8 mouse cellular contexts compared by ENCODE assay signal in the genomic region with DNA sequence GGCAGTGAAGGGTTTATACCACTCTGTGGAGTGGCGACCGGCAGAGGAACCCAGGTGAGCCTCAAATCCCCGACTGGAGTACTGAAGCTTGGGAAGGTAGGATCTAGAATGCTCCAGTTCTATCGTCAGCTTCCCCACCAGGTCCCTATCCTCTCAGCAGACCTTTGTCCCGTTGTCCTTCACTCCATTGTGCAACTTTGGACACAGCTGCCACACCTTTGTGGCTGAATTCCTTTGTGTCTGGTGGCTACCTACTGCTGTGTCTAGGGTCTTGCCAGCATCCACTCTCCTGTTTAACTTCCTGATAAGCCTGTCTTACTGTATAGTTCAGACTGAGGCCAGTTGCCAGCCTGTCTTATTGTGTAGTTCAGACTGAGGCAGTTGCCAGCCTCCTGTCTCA. TPM values are rescaled to one million over a fixed set of nuclear protein-coding genes. Genes with fewer than 3 reads are reported as not detected.
DNase-seq lines count a peak whose midpoint lies in the region; ATAC-seq and TF ChIP-seq lines count a peak whose summit lies in the region.

No protein-coding gene starts in this region.

- H3K4me1 ChIP-seq in heart, embryonic 10.5 days: peaks cover 15% of the 10 kb centered on the region
- H3K4me1 ChIP-seq in E14TG2a.4 (replicated peaks; ENCODE audit: low read depth, low read length): peaks cover 45% of the 10 kb centered on the region
- peaks cover 13% of the 10 kb centered on the region for H3K4me1 ChIP-seq in forebrain, embryonic 16.5 days (replicated peaks; ENCODE audit: control insufficient read depth, insufficient read depth, low read length)
- peaks cover 22% of the 10 kb centered on the region for H3K4me1 ChIP-seq in liver, postnatal 0 days (ENCODE audit: insufficient read depth)

- WGBS in heart, embryonic 10.5 days: 49% methylated on average over 5 of the region's 5 CpGs
- 28% methylated on average over 5 of the region's 5 CpGs for WGBS in forebrain, embryonic 16.5 days
- WGBS in liver, postnatal 0 days (ENCODE audit: insufficient replicate concordance): 29% methylated on average over 5 of the region's 5 CpGs

- no peaks in the 10 kb centered on the region for H3K27me3 ChIP-seq in heart, embryonic 10.5 days (ENCODE audit: insufficient read depth, poor library complexity, severe bottlenecking)
- no peaks in the 10 kb centered on the region for H3K27me3 ChIP-seq in E14TG2a.4 (ENCODE audit: insufficient read depth, low read length)
- no peaks in the 10 kb centered on the region for H3K27me3 ChIP-seq in forebrain, embryonic 16.5 days (replicated peaks; ENCODE audit: control insufficient read depth, insufficient read depth, low read length)
- H3K27me3 ChIP-seq in liver, postnatal 0 days (ENCODE audit: insufficient read depth, low read length): no peaks in the 10 kb centered on the region

- DNase-seq in heart, embryonic 10.5 days (ENCODE audit: low spot score): no peak
- no peak for DNase-seq in heart, postnatal 10 days
- DNase-seq in liver, postnatal 0 days: no peak
- no peak for DNase-seq in frontal cortex, adult 2 months (ENCODE audit: extremely low spot score in 1 of 2, low spot score in 1 of 2)
- no peak for DNase-seq in cerebellum, adult 18-20 months
- DNase-seq in thymus, postnatal 14 days: no peak

- ATAC-seq in forebrain, embryonic 16.5 days: no peak
- ATAC-seq in liver, postnatal 0 days: no peak

- peaks cover 41% of the 10 kb centered on the region for H3K36me3 ChIP-seq in heart, embryonic 10.5 days
- peaks cover 50% of the 10 kb centered on the region for H3K36me3 ChIP-seq in E14TG2a.4 (ENCODE audit: insufficient read depth, low read length)
- peaks cover 5% of the 10 kb centered on the region for H3K36me3 ChIP-seq in forebrain, embryonic 16.5 days (ENCODE audit: control insufficient read depth, insufficient read depth)
- peaks cover 21% of the 10 kb centered on the region for H3K36me3 ChIP-seq in liver, postnatal 0 days (replicated peaks; ENCODE audit: insufficient read depth, low read length)

- TF ChIP-seq EP300 in liver, postnatal 0 days (IDR thresholded peaks at IDR 0.05; ENCODE audit: low read depth): no peak

- H3K4me3 ChIP-seq in heart, embryonic 10.5 days: peak overlapping the region; percentile 75
- H3K4me3 ChIP-seq in E14TG2a.4 (replicated peaks; ENCODE audit: low read length): peak overlapping the region; percentile 98
- H3K4me3 ChIP-seq in forebrain, embryonic 16.5 days (replicated peaks; ENCODE audit: low read length): peak overlapping the region; percentile 84
- peak overlapping the region; percentile 92 for H3K4me3 ChIP-seq in liver, postnatal 0 days (ENCODE audit: low read depth, low read length)

- intact Hi-C loops in heart, postnatal 10 days (cut with DNase I): loop anchor here (5.0 kb wide), 1 partner anchor 50 kb away; no protein-coding TSS in a partner anchor

- H3K9ac ChIP-seq in forebrain, embryonic 16.5 days (replicated peaks; ENCODE audit: low read depth, low read length): peak overlapping the region; percentile 78
- H3K9ac ChIP-seq in liver, postnatal 0 days (replicated peaks): peak overlapping the region; percentile 85

- H3K27ac ChIP-seq in heart, embryonic 10.5 days: 0 out of 2 replicates have a peak overlapping the region, but pooled peaks have one; percentile 94
- no peak overlapping the region for H3K27ac ChIP-seq in forebrain, embryonic 16.5 days (ENCODE audit: low read length)
- H3K27ac ChIP-seq in liver, postnatal 0 days (ENCODE audit: low read depth): peak overlapping the region; percentile 85

- peak overlapping the region; percentile 82 for H3K4me2 ChIP-seq in forebrain, embryonic 16.5 days (ENCODE audit: low read length)
- H3K4me2 ChIP-seq in liver, postnatal 0 days (ENCODE audit: low read depth, low read length): peak overlapping the region; percentile 98

- no peaks in the 10 kb centered on the region for H3K9me3 ChIP-seq in heart, embryonic 10.5 days
- no peaks in the 10 kb centered on the region for H3K9me3 ChIP-seq in E14TG2a.4 (ENCODE audit: low read length)
- H3K9me3 ChIP-seq in forebrain, embryonic 16.5 days (ENCODE audit: control insufficient read depth, low read length): no peaks in the 10 kb centered on the region
- no peaks in the 10 kb centered on the region for H3K9me3 ChIP-seq in liver, postnatal 0 days (ENCODE audit: low read length)

- no peak for TF ChIP-seq CTCF in E14TG2a.4 (conservative IDR thresholded peaks at IDR 0.05; ENCODE audit: low read length)
- no peak for TF ChIP-seq CTCF in liver, postnatal 0 days (IDR thresholded peaks at IDR 0.05; ENCODE audit: low read depth)

RNA-seq across cellular contexts. Expression of a gene that starts 1.3 kb away (rescaled TPM):
- 54.4 and 60.5 TPM in 2 replicates for polyA plus RNA-seq in heart, embryonic 10.5 days (2016; fragmentation: Nextera tagmentation; extraction: Ambion mirVana)
- total RNA-seq in heart, postnatal 10 days (2021): 10 to 100 TPM; 46.3 to 54.9 TPM
- polyA plus RNA-seq in forebrain, embryonic 16.5 days (2015; fragmentation: Nextera tagmentation; extraction: Ambion mirVana): 60.4 and 63.6 TPM in 2 replicates
- polyA plus RNA-seq in liver, postnatal 0 days (2015; fragmentation: Nextera tagmentation; extraction: Ambion mirVana): 25.0 and 25.7 TPM in 2 replicates
- polyA plus RNA-seq in frontal cortex, adult 2 months (2012; rRNA removed): 99.4 and 104 TPM in 2 replicates

RNA-seq across cellular contexts. Expression of a gene that starts 14.7 kb away (rescaled TPM):
- polyA plus RNA-seq in heart, embryonic 10.5 days (2016; fragmentation: Nextera tagmentation; extraction: Ambion mirVana): 1.6 and 3.6 TPM in 2 replicates
- 1 to 10 TPM in 1 of 2 experiments, under 1 TPM in 1; 0.81 to 1.3 TPM for total RNA-seq in heart, postnatal 10 days (2021)
- 6.2 and 8.4 TPM in 2 replicates for polyA plus RNA-seq in forebrain, embryonic 16.5 days (2015; fragmentation: Nextera tagmentation; extraction: Ambion mirVana)
- polyA plus RNA-seq in liver, postnatal 0 days (2015; fragmentation: Nextera tagmentation; extraction: Ambion mirVana): 9.2 and 11.2 TPM in 2 replicates
- 4.3 and 4.5 TPM in 2 replicates for polyA plus RNA-seq in frontal cortex, adult 2 months (2012; rRNA removed)

RNA-seq across cellular contexts. Expression of a gene that starts 20.2 kb away (rescaled TPM):
- 195 and 228 TPM in 2 replicates for polyA plus RNA-seq in heart, embryonic 10.5 days (2016; fragmentation: Nextera tagmentation; extraction: Ambion mirVana)
- total RNA-seq in heart, postnatal 10 days (2021): 10 to 100 TPM; 78.8 to 87.3 TPM
- 167 and 189 TPM in 2 replicates for polyA plus RNA-seq in forebrain, embryonic 16.5 days (2015; fragmentation: Nextera tagmentation; extraction: Ambion mirVana)
- polyA plus RNA-seq in liver, postnatal 0 days (2015; fragmentation: Nextera tagmentation; extraction: Ambion mirVana): 153 and 158 TPM in 2 replicates
- 45.6 and 51.6 TPM in 2 replicates for polyA plus RNA-seq in frontal cortex, adult 2 months (2012; rRNA removed)

RNA-seq across cellular contexts. Expression of a gene that starts 43.5 kb away (rescaled TPM):
- polyA plus RNA-seq in heart, embryonic 10.5 days (2016; fragmentation: Nextera tagmentation; extraction: Ambion mirVana): 19.0 and 19.4 TPM in 2 replicates
- total RNA-seq in heart, postnatal 10 days (2021): 100 to 1,000 TPM; 118 to 120 TPM
- 74.6 and 75.9 TPM in 2 replicates for polyA plus RNA-seq in forebrain, embryonic 16.5 days (2015; fragmentation: Nextera tagmentation; extraction: Ambion mirVana)
- polyA plus RNA-seq in liver, postnatal 0 days (2015; fragmentation: Nextera tagmentation; extraction: Ambion mirVana): 6.0 and 6.8 TPM in 2 replicates
- 183 and 191 TPM in 2 replicates for polyA plus RNA-seq in frontal cortex, adult 2 months (2012; rRNA removed)

RNA-seq across cellular contexts. Expression of a gene that starts 45.7 kb away (rescaled TPM):
- not detected in 2 replicates for polyA plus RNA-seq in heart, embryonic 10.5 days (2016; fragmentation: Nextera tagmentation; extraction: Ambion mirVana)
- total RNA-seq in heart, postnatal 10 days (2021): under 1 TPM in 1 of 2 experiments, not detected in 1; 0.12 TPM
- not detected in 2 replicates for polyA plus RNA-seq in forebrain, embryonic 16.5 days (2015; fragmentation: Nextera tagmentation; extraction: Ambion mirVana)
- polyA plus RNA-seq in liver, postnatal 0 days (2015; fragmentation: Nextera tagmentation; extraction: Ambion mirVana): 0.08 TPM in 1 of 2 replicates, not detected in the other
- polyA plus RNA-seq in frontal cortex, adult 2 months (2012; rRNA removed): 0.06 TPM in 1 of 2 replicates, not detected in the other
